Mouse (Mus musculus): ENCODE results near the gene Rab38. TPM values are rescaled to one million over a fixed set of nuclear protein-coding genes. Genes with fewer than 3 reads are reported as not detected.
A peak's percentile ranks its signal among the peaks of the same experiment; 100 is the strongest.

Gene Rab38
- 2.0 TPM in 2 replicates for polyA plus RNA-seq (2014; fragmentation: Nextera tagmentation; extraction: Ambion mirVana)

DNA sequence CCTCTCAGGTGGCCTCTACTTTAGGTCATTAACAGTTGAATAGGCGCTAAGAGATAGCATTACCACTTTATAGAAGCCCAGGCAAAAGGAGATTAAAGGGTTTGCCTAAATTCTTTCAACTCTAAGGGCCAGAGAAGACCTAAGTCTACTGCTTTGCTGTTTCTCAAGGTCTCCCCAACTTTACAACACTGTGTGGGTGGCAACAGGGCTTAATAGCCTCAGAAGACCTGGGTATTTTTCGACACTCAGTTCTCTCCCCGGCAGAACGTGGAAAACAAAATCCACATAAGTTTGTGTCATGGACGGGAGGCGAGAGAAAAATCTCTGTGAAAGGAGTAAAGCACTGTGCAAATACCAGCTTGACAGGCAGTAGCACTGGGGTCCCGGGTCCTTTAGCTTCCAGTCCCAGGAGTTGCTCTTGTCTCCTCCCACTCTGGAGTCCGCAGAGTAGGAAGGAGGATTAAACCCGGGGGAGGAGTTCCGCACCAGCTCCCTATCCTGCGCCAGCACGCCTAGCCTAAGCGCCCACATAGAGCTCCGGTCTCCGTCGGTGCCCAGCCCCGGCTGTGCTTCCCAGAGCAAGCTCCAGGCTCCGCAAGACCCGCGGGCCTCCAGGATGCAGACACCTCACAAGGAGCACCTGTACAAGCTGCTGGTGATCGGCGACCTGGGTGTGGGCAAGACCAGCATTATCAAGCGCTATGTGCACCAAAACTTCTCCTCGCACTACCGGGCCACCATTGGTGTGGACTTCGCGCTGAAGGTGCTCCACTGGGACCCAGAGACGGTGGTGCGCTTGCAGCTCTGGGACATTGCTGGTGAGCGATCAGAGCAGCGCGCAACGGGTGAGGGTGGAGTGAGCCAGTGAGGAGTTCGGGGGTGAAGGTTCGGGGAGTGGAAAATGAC, at the start of gene Rab38:
TSS of gene Rab38 (plus strand) at position 488 of the 906 bp plus-strand sequence.
- H3K27me3 ChIP-seq (ENCODE audit: control insufficient read depth, insufficient read depth, low read length) = 0 out of 2 replicates have a peak, but pooled peaks cover 3% of the 10 kb centered on the region
- peak within 1 kb of the TSS; percentile 93 for H3K4me2 ChIP-seq
- H3K9me3 ChIP-seq (replicated peaks; ENCODE audit: control insufficient read depth, low read length) = no peaks in the 10 kb centered on the region
- peak within 1 kb of the TSS; percentile 54 for H3K9ac ChIP-seq (ENCODE audit: low read depth, low read length)
- H3K4me1 ChIP-seq (ENCODE audit: control insufficient read depth, insufficient read depth, low read length) = no peaks in the 10 kb centered on the region
- ATAC-seq (replicated peaks; ENCODE audit: insufficient number of reproducible peaks, low FRiP score, low TSS enrichment) = peak; percentile 89
- peak within 1 kb of the TSS; percentile 57 for H3K4me3 ChIP-seq (ENCODE audit: low read depth, low read length)
- 1% methylated on average over 35 of the region's 35 CpGs for WGBS (ENCODE audit: insufficient replicate concordance)
- H3K36me3 ChIP-seq (ENCODE audit: control insufficient read depth, insufficient read depth, low read length) = no peaks in the 10 kb centered on the region
- H3K27ac ChIP-seq (ENCODE audit: low read depth, low read length) = no peak within 1 kb of the TSS

DNA sequence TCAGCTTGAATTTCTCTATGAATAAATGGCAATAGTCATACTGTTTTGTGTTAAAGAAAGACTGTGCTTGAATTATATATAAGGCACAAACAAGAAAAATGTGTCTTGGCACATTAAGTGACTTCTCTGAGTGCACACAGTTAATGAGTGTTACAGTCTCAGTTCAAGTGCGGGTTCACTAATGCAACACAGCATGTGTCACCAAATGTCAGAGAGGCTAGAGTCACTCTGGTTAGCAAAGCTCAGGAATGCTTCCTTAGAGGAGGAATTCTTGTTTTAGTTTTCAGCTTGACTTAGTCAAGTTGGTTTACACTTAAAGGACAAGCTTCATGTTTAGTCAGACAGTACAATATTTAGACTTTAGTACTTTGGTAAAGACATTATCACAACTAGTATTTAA, 35.5 kb upstream of the Rab38 start:
- H3K9me3 ChIP-seq (replicated peaks; ENCODE audit: control insufficient read depth, low read length) = no peaks in the 10 kb centered on the region
- WGBS (ENCODE audit: insufficient replicate concordance) = 81% methylated on average over 1 of the region's 1 CpGs

DNA sequence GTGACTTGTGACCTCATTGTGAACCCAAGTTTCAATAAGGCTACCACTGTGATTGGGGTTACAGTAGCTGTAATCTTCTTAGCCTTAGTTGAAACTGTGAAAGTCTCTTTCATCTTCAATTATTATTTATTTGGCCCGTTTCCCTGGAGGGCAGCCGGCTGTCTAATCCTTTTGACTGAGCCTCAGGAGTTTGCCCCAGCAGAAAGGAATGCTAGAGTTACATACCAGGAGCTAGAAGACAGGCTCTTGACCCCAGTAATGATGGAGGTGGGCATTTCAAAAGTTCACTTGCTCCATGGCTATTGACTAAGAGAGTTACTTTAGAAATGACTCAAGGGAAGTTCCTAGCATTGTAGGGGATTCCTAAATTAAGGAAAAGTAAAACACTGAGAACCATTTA, 34.3 kb upstream of the Rab38 start:
- 24% methylated on average over 2 of the region's 2 CpGs for WGBS (ENCODE audit: insufficient replicate concordance)

More for the DNA sequence above, 35.5 kb upstream of the Rab38 start:
- Histone ChIP-seq H3K4me3 (ENCODE audit: low read depth, low read length) (no peak overlapping the region), H3K4me1 (ENCODE audit: control insufficient read depth, insufficient read depth, low read length) (no peaks in the 10 kb centered on the region), H3K36me3 (ENCODE audit: control insufficient read depth, insufficient read depth, low read length) (no peaks in the 10 kb centered on the region), H3K9ac (ENCODE audit: low read depth, low read length) (no peak overlapping the region), H3K4me2 (no peak overlapping the region), H3K27ac (ENCODE audit: low read depth, low read length) (no peak overlapping the region), H3K27me3 (ENCODE audit: control insufficient read depth, insufficient read depth, low read length) (no peaks in the 10 kb centered on the region)
- ATAC-seq (replicated peaks; ENCODE audit: insufficient number of reproducible peaks, low FRiP score, low TSS enrichment) = no peak

DNA sequence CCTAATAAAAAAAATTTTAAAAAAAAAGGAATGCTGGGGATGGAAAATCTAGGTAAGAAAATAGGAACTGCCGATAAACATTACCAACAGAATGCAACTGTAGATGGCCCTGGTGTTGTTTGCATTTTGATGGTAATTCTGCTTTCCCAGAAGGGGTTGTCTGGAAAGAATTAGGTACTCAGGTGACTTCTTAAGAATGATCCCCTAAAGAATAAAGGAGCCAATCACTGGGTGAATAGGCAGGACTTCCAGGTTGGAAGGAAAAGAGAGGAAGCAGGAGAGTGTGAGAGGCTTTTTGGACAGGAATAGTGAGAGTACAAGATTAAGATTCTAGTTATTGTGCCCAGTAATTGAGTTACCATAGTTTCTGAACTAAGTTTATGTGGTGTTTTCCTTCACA, 24.8 kb upstream of the Rab38 start:
- H3K9me3 ChIP-seq (replicated peaks; ENCODE audit: control insufficient read depth, low read length) = no peaks in the 10 kb centered on the region
- no peak overlapping the region for H3K4me3 ChIP-seq (ENCODE audit: low read depth, low read length)
- H3K36me3 ChIP-seq (ENCODE audit: control insufficient read depth, insufficient read depth, low read length) = no peaks in the 10 kb centered on the region
- H3K4me1 ChIP-seq (ENCODE audit: control insufficient read depth, insufficient read depth, low read length) = no peaks in the 10 kb centered on the region
- H3K4me2 ChIP-seq = no peak overlapping the region
- no peak for ATAC-seq (replicated peaks; ENCODE audit: insufficient number of reproducible peaks, low FRiP score, low TSS enrichment)
- H3K9ac ChIP-seq (ENCODE audit: low read depth, low read length) = no peak overlapping the region
- no peaks in the 10 kb centered on the region for H3K27me3 ChIP-seq (ENCODE audit: control insufficient read depth, insufficient read depth, low read length)
- H3K27ac ChIP-seq (ENCODE audit: low read depth, low read length) = no peak overlapping the region
- 94% methylated on average over 1 of the region's 1 CpGs for WGBS (ENCODE audit: insufficient replicate concordance)

More for the DNA sequence above, 34.3 kb upstream of the Rab38 start:
- Histone ChIP-seq H3K27me3 (ENCODE audit: control insufficient read depth, insufficient read depth, low read length) (no peaks in the 10 kb centered on the region), H3K27ac (ENCODE audit: low read depth, low read length) (no peak overlapping the region), H3K4me3 (ENCODE audit: low read depth, low read length) (no peak overlapping the region), H3K4me2 (no peak overlapping the region), H3K9ac (ENCODE audit: low read depth, low read length) (no peak overlapping the region), H3K36me3 (ENCODE audit: control insufficient read depth, insufficient read depth, low read length) (no peaks in the 10 kb centered on the region), H3K9me3 (replicated peaks; ENCODE audit: control insufficient read depth, low read length) (no peaks in the 10 kb centered on the region), H3K4me1 (ENCODE audit: control insufficient read depth, insufficient read depth, low read length) (no peaks in the 10 kb centered on the region)
- ATAC-seq (replicated peaks; ENCODE audit: insufficient number of reproducible peaks, low FRiP score, low TSS enrichment) = no peak

DNA sequence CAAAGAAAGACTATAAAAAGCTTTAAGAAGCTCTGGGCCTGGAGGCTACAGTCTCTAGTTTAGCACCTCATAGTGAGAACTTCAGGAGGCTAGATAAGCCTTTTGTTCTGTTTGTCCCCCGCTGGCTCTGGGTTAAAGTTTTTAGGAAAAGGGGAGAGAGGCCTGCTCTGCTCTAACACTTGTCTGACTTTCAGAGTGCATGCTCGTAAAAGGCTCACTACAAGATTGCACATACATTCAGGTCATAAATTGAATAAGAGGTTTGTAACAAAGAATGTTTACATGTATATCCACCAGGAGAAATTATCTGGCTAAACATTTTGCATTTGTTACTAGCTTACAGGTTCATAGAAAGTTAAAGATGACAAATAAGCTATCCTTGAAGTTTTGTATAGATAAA, 23.6 kb upstream of the Rab38 start:
- no peak for ATAC-seq (replicated peaks; ENCODE audit: insufficient number of reproducible peaks, low FRiP score, low TSS enrichment)

DNA sequence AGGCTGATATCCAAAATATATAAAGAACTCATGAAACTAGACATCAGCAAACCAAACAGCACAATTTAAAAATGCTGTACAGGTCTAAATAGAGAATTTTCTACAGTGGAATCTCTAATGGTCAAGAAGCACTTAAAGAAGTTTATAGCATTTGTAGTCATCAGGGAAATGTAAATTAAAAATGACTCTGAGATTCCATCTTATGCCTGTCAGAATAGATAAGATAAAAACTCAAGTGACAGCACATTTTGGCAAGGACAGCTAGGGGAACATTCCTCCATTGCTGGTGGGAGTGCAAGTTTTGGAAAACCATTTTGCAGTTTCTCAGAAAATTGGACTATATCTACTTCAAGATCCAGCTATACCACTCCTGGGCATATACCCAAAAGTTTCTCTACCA, 8.3 kb upstream of the Rab38 start:
- ATAC-seq (replicated peaks; ENCODE audit: insufficient number of reproducible peaks, low FRiP score, low TSS enrichment) = no peak
- Histone ChIP-seq H3K4me2 (no peak overlapping the region), H3K36me3 (ENCODE audit: control insufficient read depth, insufficient read depth, low read length) (no peaks in the 10 kb centered on the region), H3K9ac (ENCODE audit: low read depth, low read length) (no peak overlapping the region), H3K27ac (ENCODE audit: low read depth, low read length) (no peak overlapping the region), H3K9me3 (replicated peaks; ENCODE audit: control insufficient read depth, low read length) (no peaks in the 10 kb centered on the region), H3K4me1 (ENCODE audit: control insufficient read depth, insufficient read depth, low read length) (no peaks in the 10 kb centered on the region), H3K27me3 (ENCODE audit: control insufficient read depth, insufficient read depth, low read length) (no peaks in the 10 kb centered on the region), H3K4me3 (ENCODE audit: low read depth, low read length) (no peak overlapping the region)

More for the DNA sequence above, 23.6 kb upstream of the Rab38 start:
- no peaks in the 10 kb centered on the region for H3K36me3 ChIP-seq (ENCODE audit: control insufficient read depth, insufficient read depth, low read length)
- 73% methylated on average over 2 of the region's 2 CpGs for WGBS (ENCODE audit: insufficient replicate concordance)
- H3K27me3 ChIP-seq (ENCODE audit: control insufficient read depth, insufficient read depth, low read length) = no peaks in the 10 kb centered on the region
- H3K4me1 ChIP-seq (ENCODE audit: control insufficient read depth, insufficient read depth, low read length) = no peaks in the 10 kb centered on the region
- H3K4me2 ChIP-seq = no peak overlapping the region
- no peak overlapping the region for H3K9ac ChIP-seq (ENCODE audit: low read depth, low read length)
- no peak overlapping the region for H3K27ac ChIP-seq (ENCODE audit: low read depth, low read length)
- H3K4me3 ChIP-seq (ENCODE audit: low read depth, low read length) = no peak overlapping the region
- no peaks in the 10 kb centered on the region for H3K9me3 ChIP-seq (replicated peaks; ENCODE audit: control insufficient read depth, low read length)

DNA sequence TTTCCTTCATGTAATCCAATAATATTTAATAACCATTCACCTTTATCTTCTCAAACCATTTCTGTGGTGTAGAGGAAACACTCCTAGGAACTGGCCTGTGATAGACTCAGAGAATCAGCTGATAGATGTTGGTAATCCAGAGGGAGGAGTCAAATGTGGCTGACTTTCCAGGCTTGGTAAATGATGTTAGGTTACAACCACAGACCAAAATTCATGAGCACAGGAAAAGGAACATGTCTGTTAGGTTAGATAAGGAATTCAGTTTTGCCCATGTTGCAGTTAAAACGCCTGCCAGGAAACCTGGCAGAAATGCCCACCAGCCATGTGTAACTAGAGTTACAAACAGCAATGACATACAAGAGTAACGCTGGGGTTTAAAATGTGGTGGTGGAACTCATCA, 6.2 kb upstream of the Rab38 start:
- no peaks in the 10 kb centered on the region for H3K9me3 ChIP-seq (replicated peaks; ENCODE audit: control insufficient read depth, low read length)
- H3K9ac ChIP-seq (ENCODE audit: low read depth, low read length) = no peak overlapping the region
- no peak for ATAC-seq (replicated peaks; ENCODE audit: insufficient number of reproducible peaks, low FRiP score, low TSS enrichment)
- H3K27ac ChIP-seq (ENCODE audit: low read depth, low read length) = no peak overlapping the region
- no peaks in the 10 kb centered on the region for H3K27me3 ChIP-seq (ENCODE audit: control insufficient read depth, insufficient read depth, low read length)
- no peaks in the 10 kb centered on the region for H3K36me3 ChIP-seq (ENCODE audit: control insufficient read depth, insufficient read depth, low read length)
- no peak overlapping the region for H3K4me3 ChIP-seq (ENCODE audit: low read depth, low read length)
- H3K4me1 ChIP-seq (ENCODE audit: control insufficient read depth, insufficient read depth, low read length) = no peaks in the 10 kb centered on the region
- WGBS (ENCODE audit: insufficient replicate concordance) = 64% methylated on average over 2 of the region's 2 CpGs
- H3K4me2 ChIP-seq = no peak overlapping the region

DNA sequence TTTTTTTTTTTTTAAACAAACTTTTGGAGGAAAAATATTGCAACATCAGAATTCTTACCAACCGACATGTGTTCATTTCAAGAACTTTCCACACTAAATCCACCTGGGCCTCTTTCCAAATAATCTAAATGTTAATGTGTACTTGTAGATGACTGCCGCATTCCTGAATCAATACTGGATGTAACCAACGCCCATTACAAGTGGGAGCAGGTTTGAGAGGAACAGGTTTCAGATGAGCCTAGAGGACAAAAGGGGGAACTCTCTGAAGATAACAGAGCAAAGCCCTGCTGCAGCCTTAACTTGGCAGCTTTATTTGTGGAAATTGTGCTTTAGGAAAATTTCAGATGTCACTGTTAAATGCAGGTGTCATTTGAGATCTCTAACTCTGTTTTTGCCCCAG, 4.3 kb upstream of the Rab38 start:
- H3K27ac ChIP-seq (ENCODE audit: low read depth, low read length) = no peak overlapping the region

DNA sequence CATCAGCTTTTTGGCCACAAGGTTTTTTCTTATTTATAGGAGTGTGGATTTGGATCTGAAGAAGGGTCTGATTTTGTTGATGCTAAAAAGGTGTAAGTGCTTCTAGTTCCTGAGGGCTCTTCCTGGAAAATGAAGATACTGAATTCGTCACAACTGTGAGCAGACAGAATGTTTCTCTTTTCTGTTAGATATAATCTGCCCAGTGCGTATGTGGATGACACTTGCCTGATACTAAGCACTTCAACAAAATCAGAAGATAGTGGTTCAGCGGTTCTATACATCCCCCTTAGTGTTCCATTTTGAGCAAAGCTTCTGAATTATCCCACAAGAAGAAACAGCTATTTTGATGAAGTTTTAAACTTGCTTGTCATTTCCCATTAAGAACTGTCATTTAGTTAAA, 2.6 kb upstream of the Rab38 start:
- H3K9ac ChIP-seq (ENCODE audit: low read depth, low read length) = no peak overlapping the region
- no peak for ATAC-seq (replicated peaks; ENCODE audit: insufficient number of reproducible peaks, low FRiP score, low TSS enrichment)

More for the DNA sequence above, 4.3 kb upstream of the Rab38 start:
- Histone ChIP-seq H3K4me2 (no peak overlapping the region), H3K4me3 (ENCODE audit: low read depth, low read length) (no peak overlapping the region), H3K27me3 (ENCODE audit: control insufficient read depth, insufficient read depth, low read length) (no peaks in the 10 kb centered on the region), H3K9me3 (replicated peaks; ENCODE audit: control insufficient read depth, low read length) (no peaks in the 10 kb centered on the region), H3K4me1 (ENCODE audit: control insufficient read depth, insufficient read depth, low read length) (no peaks in the 10 kb centered on the region), H3K9ac (ENCODE audit: low read depth, low read length) (no peak overlapping the region), H3K36me3 (ENCODE audit: control insufficient read depth, insufficient read depth, low read length) (no peaks in the 10 kb centered on the region)
- no peak for ATAC-seq (replicated peaks; ENCODE audit: insufficient number of reproducible peaks, low FRiP score, low TSS enrichment)
- 68% methylated on average over 3 of the region's 3 CpGs for WGBS (ENCODE audit: insufficient replicate concordance)

More for the DNA sequence above, 2.6 kb upstream of the Rab38 start:
- no peak overlapping the region for H3K4me3 ChIP-seq (ENCODE audit: low read depth, low read length)
- H3K4me1 ChIP-seq (ENCODE audit: control insufficient read depth, insufficient read depth, low read length) = no peaks in the 10 kb centered on the region
- H3K27ac ChIP-seq (ENCODE audit: low read depth, low read length) = no peak overlapping the region
- no peaks in the 10 kb centered on the region for H3K9me3 ChIP-seq (replicated peaks; ENCODE audit: control insufficient read depth, low read length)
- H3K4me2 ChIP-seq = no peak overlapping the region
- 68% methylated on average over 3 of the region's 3 CpGs for WGBS (ENCODE audit: insufficient replicate concordance)
- H3K36me3 ChIP-seq (ENCODE audit: control insufficient read depth, insufficient read depth, low read length) = no peaks in the 10 kb centered on the region
- H3K27me3 ChIP-seq (ENCODE audit: control insufficient read depth, insufficient read depth, low read length) = 0 out of 2 replicates have a peak, but pooled peaks cover 3% of the 10 kb centered on the region

All from heart, embryonic 11.5 days (tissue).